Mouse (Mus musculus): Measurements from ENCODE around the gene Ergic3. TPM values are rescaled to one million over a fixed set of nuclear protein-coding genes. Genes with fewer than 3 reads are reported as not detected.

The Ergic3 gene
- total RNA-seq (2021) = 100 to 1,000 TPM; 217 to 229 TPM

GRCm38 (mm10) chr2:156007888-156008532 is at the start of gene Ergic3, which contains the start of gene 6430550D23Rik:
Gene Ergic3 (plus strand): TSS chr2:156008045.
Gene 6430550D23Rik (minus strand): TSS chr2:156007977.
- intact Hi-C loops (cut with DNase I) = no loop called here
- DNase-seq (ENCODE audit: extremely low spot score in 1 of 2, low spot score in 2 of 2) = peak; percentile 96 to 99

GRCm38 (mm10) chr2:155959981-155960380 is 47.9 kb upstream of the Ergic3 start:
- intact Hi-C loops (cut with DNase I) = no loop called here
- DNase-seq (ENCODE audit: extremely low spot score in 1 of 2, low spot score in 2 of 2) = no peak

- DNase-seq (ENCODE audit: extremely low spot score in 1 of 2, low spot score in 2 of 2) = no peak
- intact Hi-C loops (cut with DNase I) = no loop called here
Observed at GRCm38 (mm10) chr2:155961862-155962261, 46.0 kb upstream of the Ergic3 start.

- peak in 1 of 2 experiments; percentile 31 for DNase-seq (ENCODE audit: extremely low spot score in 1 of 2, low spot score in 2 of 2)
- intact Hi-C loops (cut with DNase I) = no loop called here
Observed at GRCm38 (mm10) chr2:155962991-155963390, 44.9 kb upstream of the Ergic3 start.

GRCm38 (mm10) chr2:155973348-155973747 is 34.5 kb upstream of the Ergic3 start:
- intact Hi-C loops (cut with DNase I) = no loop called here
- DNase-seq (ENCODE audit: extremely low spot score in 1 of 2, low spot score in 2 of 2) = no peak

- no peak for DNase-seq (ENCODE audit: extremely low spot score in 1 of 2, low spot score in 2 of 2)
- intact Hi-C loops (cut with DNase I) = no loop called here
Observed at GRCm38 (mm10) chr2:155974087-155974731, 33.6 kb upstream of the Ergic3 start.

- DNase-seq (ENCODE audit: extremely low spot score in 1 of 2, low spot score in 2 of 2) = peak in 1 of 2 experiments; percentile 53
- intact Hi-C loops (cut with DNase I) = no loop called here
Observed at GRCm38 (mm10) chr2:155979328-155979991, 28.4 kb upstream of the Ergic3 start.

- intact Hi-C loops (cut with DNase I) = no loop called here
- no peak for DNase-seq (ENCODE audit: extremely low spot score in 1 of 2, low spot score in 2 of 2)
Observed at GRCm38 (mm10) chr2:155985776-155986175, 22.1 kb upstream of the Ergic3 start.

GRCm38 (mm10) chr2:155987131-155987530 is 20.7 kb upstream of the Ergic3 start:
- intact Hi-C loops (cut with DNase I) = no loop called here
- no peak for DNase-seq (ENCODE audit: extremely low spot score in 1 of 2, low spot score in 2 of 2)

GRCm38 (mm10) chr2:155989085-155989484 is 18.8 kb upstream of the Ergic3 start:
- no peak for DNase-seq (ENCODE audit: extremely low spot score in 1 of 2, low spot score in 2 of 2)
- intact Hi-C loops (cut with DNase I) = no loop called here

GRCm38 (mm10) chr2:155991151-155991550 is 16.7 kb upstream of the Ergic3 start:
- DNase-seq (ENCODE audit: extremely low spot score in 1 of 2, low spot score in 2 of 2) = no peak
- intact Hi-C loops (cut with DNase I) = no loop called here

GRCm38 (mm10) chr2:155991863-155992321 is 16.0 kb upstream of the Ergic3 start:
- peak; percentile 58 to 87 for DNase-seq (ENCODE audit: extremely low spot score in 1 of 2, low spot score in 2 of 2)
- intact Hi-C loops (cut with DNase I) = no loop called here

- DNase-seq (ENCODE audit: extremely low spot score in 1 of 2, low spot score in 2 of 2) = no peak
- intact Hi-C loops (cut with DNase I) = no loop called here
Observed at GRCm38 (mm10) chr2:156005393-156005792, 2.5 kb upstream of the Ergic3 start.

GRCm38 (mm10) chr2:156018106-156018505 is 10.3 kb downstream of the Ergic3 start:
- no peak for DNase-seq (ENCODE audit: extremely low spot score in 1 of 2, low spot score in 2 of 2)
- intact Hi-C loops (cut with DNase I) = no loop called here

- intact Hi-C loops (cut with DNase I) = no loop called here
- DNase-seq (ENCODE audit: extremely low spot score in 1 of 2, low spot score in 2 of 2) = no peak
Observed at GRCm38 (mm10) chr2:156021219-156021618, 13.4 kb downstream of the Ergic3 start.

- DNase-seq (ENCODE audit: extremely low spot score in 1 of 2, low spot score in 2 of 2) = no peak
Observed at GRCm38 (mm10) chr2:156021765-156022164, 13.9 kb downstream of the Ergic3 start.

GRCm38 (mm10) chr2:156025482-156025881 is 17.6 kb downstream of the Ergic3 start:
- DNase-seq (ENCODE audit: extremely low spot score in 1 of 2, low spot score in 2 of 2) = no peak
- intact Hi-C loops (cut with DNase I) = no loop called here

More at GRCm38 (mm10) chr2:156021765-156022164, 13.9 kb downstream of the Ergic3 start:
- intact Hi-C loops (cut with DNase I) = no loop called here

GRCm38 (mm10) chr2:156039390-156039789 is 31.5 kb downstream of the Ergic3 start:
- intact Hi-C loops (cut with DNase I) = no loop called here
- no peak for DNase-seq (ENCODE audit: extremely low spot score in 1 of 2, low spot score in 2 of 2)

- no peak for DNase-seq (ENCODE audit: extremely low spot score in 1 of 2, low spot score in 2 of 2)
- intact Hi-C loops (cut with DNase I) = no loop called here
Observed at GRCm38 (mm10) chr2:156042903-156043302, 35.1 kb downstream of the Ergic3 start.

- intact Hi-C loops (cut with DNase I) = no loop called here
Observed at GRCm38 (mm10) chr2:156047929-156048328, 40.1 kb downstream of the Ergic3 start.

More at GRCm38 (mm10) chr2:156047929-156048328, 40.1 kb downstream of the Ergic3 start:
- no peak for DNase-seq (ENCODE audit: extremely low spot score in 1 of 2, low spot score in 2 of 2)
